Mouse (Mus musculus) cerebellum, postnatal 14 days (tissue): ENCODE measurements at regions not wholly inside any gene's neighbourhood (a gene's known extent, or its start where the extent isn't known, plus 50 kb on each side); places are given as distances from the start of the nearest gene placed in this dataset.

ENCODE experiments used
- DNase-seq, 2 experiments: peaks; one replicate each; pipeline ENCODE4 v3.0.0; 2021; ENCODE audit warnings: mixed read lengths in 2 of 2

DNA sequence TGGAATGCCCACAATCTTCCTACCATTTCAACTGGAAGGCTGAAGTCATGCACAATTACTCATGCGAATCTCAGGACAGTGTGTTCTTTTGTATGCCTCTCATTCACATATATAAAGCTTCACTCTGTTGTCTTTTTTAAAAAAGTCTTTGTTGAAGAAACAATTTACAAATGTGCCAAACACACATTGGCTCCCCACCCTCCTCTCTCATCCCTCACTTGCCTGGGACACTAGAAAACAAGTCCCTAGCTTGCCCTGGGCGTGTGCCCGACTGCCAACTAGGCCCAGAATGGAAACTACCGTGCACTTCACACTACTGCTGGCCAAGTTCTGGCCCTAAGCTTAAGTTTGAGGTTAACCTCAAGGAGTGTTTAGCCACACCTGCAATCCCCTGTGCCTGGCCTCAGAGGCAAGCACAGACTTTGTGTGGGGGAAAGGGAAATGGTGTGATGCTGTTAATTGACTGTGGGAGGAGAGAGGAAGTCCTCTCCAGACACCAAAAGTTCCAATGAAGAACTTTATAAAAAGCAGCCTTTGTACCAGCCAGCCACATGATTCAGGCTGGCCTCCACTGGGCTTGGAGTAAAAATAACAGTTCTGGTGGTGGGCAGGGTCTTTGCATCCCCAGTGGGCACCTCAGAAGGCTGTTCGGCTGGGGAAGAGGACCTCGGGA, 70.2 kb upstream of the Picalm start:
- no peak for DNase-seq

DNA sequence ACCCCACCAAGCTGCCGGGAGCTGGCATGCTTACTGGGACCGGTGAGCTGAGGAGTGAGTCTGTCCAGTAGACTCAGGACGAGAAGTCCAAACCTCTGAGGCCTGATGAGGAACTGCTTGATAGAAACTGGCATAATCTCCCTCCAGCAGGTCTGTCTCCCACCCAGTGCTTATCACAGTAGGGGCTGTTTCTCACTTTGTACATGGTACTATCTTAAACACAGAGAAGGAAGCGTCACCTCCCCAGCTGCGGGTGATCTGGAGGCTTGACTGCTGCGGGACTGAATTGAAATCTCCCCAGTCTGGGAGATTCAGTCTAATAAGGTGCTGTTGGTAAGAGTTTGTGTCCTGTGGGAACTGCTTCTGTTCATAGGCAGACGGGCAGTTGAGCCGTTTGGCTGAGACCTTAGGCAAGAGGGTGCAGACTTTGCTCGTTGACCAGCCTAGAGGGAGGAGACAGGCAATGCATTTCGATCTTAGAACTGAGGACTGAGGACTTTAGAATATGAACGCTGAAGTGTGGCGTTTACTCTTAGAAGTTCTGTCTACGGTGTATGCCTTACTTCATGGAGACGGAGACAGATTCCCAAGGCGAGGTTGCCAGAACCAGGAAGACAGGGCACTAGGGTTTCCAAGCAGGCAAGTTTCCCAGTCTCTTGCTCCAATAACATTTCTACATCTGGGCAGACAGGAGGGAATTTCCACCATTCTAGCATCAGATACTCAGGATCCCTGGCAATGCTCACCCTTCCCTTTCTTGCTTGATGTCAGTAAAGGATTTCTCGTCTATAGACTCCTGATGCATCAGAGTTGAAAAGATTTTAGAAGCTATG, 69.5 kb upstream of the Picalm start:
- no peak for DNase-seq

GRCm38 (mm10) chr7:90061701-90062100, 68.3 kb upstream of the Picalm start:
- no peak for DNase-seq

DNA sequence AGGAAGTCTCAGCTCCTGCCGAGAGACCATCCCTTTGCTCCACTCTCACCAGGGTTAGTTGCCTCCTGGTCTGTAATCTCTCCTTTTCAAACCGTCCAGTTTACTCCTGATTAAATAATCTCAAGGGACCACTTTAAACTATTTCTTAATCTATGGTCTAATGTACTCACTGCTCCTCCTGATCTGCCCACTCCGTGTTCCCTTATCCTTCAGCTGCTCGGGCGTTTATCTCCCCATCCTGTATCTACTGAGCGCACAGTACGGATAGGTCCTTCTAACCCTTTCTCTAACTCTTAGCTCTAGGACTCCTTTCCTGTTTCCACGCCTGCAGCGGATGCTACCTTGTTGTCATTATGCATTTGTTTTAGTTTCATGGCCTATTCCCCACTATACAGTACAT, 67.1 kb upstream of the Picalm start:
- DNase-seq = no peak

DNA sequence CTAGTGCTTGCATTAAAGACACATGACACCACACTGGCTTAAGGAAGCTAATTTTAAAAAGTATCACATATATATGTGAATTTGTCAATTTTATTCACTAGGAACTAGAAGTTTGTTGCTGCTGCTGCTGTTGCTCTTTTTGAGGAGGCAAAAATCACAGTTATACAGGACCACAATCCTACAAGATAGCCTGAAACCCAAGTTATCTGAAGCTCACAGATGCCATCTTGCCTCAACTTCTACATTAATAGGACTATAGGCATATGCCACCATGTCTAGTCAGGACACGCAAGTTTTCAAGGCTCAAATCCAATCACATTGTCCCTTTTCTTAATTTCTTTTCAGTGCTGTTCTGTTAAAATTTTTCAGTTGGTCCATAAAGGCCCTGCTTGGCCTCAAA, 65.8 kb upstream of the Picalm start:
- DNase-seq = no peak

GRCm38 (mm10) chr7:90065269-90065955, 64.6 kb upstream of the Picalm start:
- DNase-seq = no peak

GRCm38 (mm10) chr7:90066275-90066674, 63.7 kb upstream of the Picalm start:
- no peak for DNase-seq

- DNase-seq = no peak
These were observed 61.9 kb upstream of the Picalm start for GRCm38 (mm10) chr7:90067961-90068665.

DNA sequence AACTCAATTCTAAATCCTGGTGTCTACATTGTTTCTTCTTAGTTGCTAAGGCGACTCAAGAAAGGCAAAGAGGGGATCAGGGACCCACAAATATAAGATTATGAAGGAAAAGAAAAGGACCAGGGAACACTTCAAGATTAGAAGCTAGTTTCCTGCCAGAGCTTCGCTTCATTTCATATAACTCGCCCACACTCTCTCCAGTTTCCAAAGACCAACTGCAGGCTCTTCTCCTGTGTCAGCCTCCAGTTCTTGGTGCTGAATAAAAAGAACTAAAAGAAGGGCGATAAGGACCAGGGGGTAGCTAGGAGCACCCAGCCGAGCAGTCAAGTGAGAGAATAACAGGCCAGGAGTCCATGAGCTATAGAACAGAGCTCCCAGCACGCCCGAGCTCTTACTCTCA, 59.7 kb upstream of the Picalm start:
- DNase-seq = no peak

- no peak for DNase-seq
These were observed 56.1 kb upstream of the Picalm start for GRCm38 (mm10) chr7:90073865-90074264.

- no peak for DNase-seq
These were observed 55.4 kb upstream of the Picalm start for GRCm38 (mm10) chr7:90074592-90074991.

DNA sequence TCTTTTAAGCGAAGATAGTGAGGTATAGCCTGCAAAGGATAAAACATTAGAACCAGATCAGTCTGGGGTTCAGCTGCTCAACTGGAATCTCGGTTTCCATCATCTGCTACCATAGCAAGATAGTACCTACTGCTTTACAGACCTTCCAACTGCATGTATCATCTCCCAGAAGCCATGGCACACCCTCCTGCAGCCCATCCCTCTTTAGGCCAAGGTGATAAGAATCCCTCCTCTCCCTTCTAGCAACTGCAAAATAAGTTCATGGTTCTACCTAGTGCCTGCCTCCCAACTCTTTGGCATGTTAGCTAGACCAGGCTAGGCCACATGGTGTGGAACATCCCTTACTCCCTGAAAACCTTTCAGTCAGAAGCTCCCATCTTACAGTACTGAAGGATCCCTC, 52.4 kb upstream of the Picalm start:
- no peak for DNase-seq

DNA sequence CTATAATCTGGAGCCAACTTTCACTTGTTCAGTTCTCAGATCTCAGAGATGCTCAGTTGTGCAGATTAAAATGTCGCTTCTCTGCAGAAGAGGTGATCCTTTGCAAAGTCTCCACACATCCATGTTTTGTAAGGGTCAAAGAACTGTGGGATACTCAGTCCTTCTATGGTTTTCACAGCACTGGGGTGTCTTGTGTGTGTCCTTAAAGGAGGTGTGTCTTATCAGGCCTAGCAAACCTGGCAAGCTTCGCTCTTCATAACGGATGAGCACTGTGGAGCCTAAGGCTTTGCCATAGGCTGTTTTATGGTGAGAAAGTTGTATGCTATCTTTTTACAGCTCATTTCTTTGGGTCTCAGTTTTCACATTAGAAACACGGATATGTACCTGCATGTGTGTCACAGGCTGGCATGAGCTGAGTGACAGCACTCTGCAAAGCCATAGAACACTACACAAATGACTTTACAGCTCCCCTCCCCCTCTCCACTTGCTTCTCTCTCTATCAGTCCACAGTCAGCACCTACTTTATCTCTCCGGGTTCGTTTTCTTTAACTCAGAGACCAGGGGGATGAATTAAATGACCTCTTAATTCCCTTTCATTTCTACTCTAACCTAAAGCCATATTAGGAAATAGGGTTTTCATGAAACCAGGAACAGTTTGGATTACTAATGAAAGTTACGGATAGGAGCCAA, 49.8 kb upstream of the Picalm start:
- no peak for DNase-seq
